Mouse (Mus musculus) kidney, adult 9 months (tissue): ENCODE results near the gene Slc23a2.
A peak's percentile ranks its signal among the peaks of the same experiment; 100 is the strongest.

Experiments
- DNase-seq: peaks from one replicate; pipeline ENCODE4 v3.0.0; 2022

The Slc23a2 gene

DNA sequence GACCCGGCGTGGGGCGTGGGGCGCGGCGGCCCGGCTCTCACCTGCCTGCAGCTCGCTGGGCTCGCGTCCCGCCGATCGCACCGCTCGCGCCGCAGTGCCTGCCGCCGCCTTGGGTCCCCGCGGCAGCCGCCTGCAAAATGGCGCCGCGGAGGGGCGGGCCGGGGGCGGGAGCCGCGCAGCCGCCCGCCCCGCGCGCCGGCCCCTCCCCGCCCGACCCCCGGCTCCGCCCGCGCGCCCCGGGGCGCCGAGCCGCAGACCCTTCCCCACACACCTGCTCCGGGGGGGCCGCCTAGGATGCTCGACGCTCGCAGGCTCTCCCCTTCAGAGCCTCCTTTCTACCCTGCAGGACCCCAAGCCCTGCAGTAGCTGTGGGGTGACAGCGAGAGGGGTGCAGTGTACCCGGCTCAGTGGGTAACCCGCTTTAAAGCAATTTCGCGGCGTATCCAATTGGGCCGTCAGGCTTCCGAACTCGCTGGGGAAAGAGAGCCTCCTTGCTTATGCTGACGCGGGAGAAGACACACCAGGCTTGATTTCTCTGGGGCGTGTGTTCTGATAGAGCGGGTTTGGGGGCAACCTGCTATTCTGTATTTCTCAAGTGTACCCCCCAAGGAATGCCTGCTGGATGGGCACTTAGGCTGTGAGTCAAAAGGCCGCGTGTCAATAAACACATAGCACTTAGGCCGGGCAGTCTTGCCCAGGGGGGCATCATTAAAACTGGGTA lies at the start of gene Slc23a2:
Gene Slc23a2, minus strand, starts transcription at position 138 of the 721 bp plus-strand sequence.
- no peak for DNase-seq

DNA sequence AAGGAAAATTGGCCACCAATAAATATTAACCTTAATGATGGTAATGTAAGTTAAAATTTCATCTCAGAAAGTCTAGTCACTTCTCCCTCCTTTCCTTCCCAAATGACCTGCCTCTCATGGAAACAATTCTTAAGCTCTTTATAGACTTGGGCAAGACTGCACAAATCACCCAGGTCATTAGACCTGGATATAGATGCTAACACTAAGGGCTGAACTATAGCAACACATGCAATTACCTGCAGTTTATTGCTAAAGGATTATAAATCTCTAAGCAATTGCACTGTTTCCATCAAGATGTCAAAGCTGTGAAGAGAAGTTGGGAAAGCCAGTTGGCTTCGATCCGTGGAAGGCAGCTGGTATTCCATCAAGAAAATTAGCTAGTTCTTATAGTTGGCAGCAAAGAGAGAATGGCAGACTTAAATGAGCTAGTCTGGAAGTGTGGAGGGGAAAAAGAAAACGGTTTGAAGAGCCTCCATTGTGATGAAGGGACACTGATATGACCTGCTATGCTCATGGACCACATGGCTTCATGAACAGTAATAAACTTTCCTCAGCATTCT lies 45.8 kb upstream of the Slc23a2 start:
- DNase-seq: no peak

- no peak for DNase-seq
Observed at GRCm38 (mm10) chr2:132183874-132184273, 39.0 kb upstream of the Slc23a2 start.

DNA sequence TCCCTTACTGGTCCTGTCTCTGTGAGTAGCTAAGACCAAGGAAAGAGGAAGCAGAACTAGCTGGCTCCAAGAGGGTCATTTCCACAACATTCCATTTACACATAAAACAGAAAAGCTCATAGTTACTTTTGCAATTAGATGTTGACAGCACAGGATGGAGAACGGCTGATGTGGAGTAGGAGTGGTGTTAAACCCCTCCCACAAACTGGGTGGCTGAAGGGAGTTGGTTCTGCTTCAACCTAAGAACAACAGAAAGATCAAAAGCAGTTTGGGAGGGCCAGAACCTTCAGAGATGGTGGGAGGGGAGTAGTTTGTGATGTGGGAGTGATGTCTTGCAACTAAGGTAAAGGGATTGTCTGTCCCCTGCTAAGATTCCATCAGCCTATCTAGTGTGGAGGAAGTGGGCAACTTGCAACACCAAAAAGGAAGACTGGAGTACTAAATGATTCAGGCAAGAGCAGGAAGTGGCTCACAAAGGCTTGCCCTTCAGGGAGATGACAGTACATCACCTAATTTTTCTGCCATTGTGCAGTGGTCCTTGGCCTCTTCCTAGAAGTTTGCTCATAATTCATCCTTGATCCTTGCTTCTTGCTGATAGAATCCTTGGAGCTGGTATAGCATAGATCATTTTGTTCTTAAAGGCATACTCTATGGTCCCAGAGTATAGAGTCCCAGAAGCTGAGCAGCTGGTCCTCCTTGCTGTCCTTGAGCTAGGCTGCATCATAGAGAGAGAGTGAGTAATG lies 35.7 kb upstream of the Slc23a2 start:
- DNase-seq: no peak

DNA sequence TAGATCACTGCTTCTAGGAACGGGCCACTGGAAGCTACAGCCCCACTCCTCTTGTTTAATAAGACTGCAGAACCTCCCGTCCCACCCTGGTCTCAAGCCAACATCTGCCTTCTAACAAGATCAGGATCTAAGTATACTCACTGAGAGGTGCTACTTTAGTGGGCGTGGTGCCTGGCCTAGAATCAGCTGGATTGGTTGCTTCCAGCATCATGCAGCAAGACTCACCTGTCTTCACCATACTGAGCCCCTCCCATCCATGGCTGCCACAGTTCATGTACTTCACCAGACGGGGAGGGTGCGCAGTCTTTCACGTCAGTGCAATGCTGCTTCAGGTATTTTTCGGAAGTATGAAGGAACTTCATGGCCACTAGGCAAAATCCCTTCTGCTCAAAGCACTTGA lies 34.5 kb upstream of the Slc23a2 start:
- DNase-seq: no peak

- DNase-seq: no peak
Observed at GRCm38 (mm10) chr2:132177406-132177805, 32.5 kb upstream of the Slc23a2 start.

GRCm38 (mm10) chr2:132176289-132176848 lies 31.5 kb upstream of the Slc23a2 start:
- DNase-seq: no peak

GRCm38 (mm10) chr2:132174048-132174447 lies 29.1 kb upstream of the Slc23a2 start:
- no peak for DNase-seq

GRCm38 (mm10) chr2:132171939-132172338 lies 27.0 kb upstream of the Slc23a2 start:
- no peak for DNase-seq

GRCm38 (mm10) chr2:132169150-132169549 lies 24.2 kb upstream of the Slc23a2 start:
- DNase-seq: no peak

DNA sequence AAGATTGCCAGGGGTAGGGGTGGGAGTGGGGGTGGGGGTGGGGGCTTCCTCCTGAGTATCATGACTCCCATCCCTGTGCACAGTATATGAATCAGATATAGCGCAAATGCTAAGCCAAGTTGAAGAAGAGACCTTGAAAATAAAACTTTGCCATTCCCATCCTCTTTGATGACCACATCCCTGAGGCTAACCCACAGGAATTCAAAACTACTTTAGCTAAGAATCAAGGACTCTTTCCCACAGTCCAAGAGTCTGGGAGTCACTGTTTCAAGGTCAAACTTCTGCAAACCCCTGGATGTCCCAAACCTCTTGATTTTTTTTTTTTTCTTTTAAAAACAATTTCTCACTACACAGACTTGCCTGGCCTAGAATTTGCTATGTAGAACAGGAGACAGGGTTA lies 18.7 kb upstream of the Slc23a2 start:
- DNase-seq: no peak

- no peak for DNase-seq
Observed at GRCm38 (mm10) chr2:132157482-132157881, 12.6 kb upstream of the Slc23a2 start.

DNA sequence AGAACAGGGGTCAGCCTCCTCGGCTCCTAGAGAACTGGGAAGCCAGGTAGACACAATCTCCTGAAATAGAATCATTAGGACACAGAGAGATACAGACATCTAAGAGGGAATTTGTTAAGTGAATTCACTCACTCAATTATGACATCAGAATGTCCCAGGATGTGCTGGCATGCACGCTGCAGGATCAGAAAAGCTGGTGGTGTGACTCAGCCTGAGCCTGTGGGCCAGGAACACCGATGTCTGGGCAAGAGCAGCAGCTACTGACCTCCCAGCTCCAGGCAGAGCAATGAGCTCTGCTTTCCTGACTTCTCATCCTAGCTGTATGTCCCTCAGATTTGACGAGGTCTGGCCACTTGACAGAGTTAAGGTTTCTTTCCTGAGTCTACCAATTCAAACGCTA lies 7.8 kb upstream of the Slc23a2 start:
- no peak for DNase-seq

- DNase-seq: peak; percentile 47
Observed at GRCm38 (mm10) chr2:132151592-132151991, 6.7 kb upstream of the Slc23a2 start.

DNA sequence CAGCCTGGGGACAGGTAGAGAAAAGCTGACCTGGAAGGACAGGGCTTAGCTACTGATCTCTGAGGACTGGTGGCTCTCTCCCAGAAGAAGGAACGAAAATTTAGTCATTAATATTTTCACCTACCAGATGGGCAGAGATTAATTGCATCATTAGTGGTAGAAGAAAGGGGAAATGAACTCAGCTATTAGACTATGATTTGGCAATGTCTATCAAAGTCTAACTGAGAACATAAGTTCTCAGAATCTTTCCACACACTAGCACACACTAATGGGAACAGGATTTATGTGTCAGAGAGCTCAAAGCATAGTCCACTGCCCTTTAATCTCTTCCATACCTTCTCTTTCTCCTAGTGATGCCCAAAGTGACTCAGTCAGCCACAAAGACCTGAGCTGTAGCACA lies 6.0 kb upstream of the Slc23a2 start:
- DNase-seq: no peak

DNA sequence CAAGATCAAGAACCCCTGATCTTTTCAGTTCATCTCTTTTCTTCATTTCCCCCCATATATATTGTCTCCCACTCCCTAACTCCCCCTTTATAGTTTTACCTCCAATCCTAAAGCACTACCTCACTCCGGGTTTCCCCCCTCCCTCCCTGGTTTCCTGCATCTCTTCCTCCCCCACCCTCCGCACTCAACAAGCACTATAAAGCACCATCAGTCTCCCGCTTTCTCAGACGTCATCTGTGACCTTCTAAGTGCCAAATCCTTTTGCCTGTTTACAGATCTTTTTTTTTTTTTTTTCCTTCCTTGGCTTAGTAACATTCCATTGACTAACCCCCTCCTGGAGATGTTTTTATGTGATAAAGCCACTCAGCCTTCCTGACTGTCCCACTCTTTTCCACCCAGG lies 1.6 kb upstream of the Slc23a2 start:
- DNase-seq: no peak

- no peak for DNase-seq
Observed at GRCm38 (mm10) chr2:132143943-132144927, 673 bp downstream of the Slc23a2 start.

DNA sequence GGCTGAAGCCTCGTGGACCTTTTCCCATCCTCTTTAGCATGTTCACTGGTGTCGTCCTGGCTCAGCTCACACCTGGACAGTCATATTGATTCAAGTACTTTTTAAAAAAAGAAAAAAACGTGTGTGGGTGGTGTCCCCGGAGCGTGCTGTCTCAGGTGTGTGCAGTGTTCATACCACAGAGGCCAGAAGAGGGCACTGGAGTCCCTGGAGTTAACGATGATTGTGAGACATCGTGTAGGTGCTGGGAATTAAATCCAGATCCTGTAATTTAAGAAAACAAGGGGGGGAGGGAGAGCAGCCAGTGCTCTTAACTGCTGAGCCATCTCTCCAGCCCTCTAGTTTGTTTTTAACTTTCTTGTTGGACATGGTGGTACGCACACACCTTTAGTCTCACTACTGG lies 2.3 kb downstream of the Slc23a2 start:
- DNase-seq: no peak

DNA sequence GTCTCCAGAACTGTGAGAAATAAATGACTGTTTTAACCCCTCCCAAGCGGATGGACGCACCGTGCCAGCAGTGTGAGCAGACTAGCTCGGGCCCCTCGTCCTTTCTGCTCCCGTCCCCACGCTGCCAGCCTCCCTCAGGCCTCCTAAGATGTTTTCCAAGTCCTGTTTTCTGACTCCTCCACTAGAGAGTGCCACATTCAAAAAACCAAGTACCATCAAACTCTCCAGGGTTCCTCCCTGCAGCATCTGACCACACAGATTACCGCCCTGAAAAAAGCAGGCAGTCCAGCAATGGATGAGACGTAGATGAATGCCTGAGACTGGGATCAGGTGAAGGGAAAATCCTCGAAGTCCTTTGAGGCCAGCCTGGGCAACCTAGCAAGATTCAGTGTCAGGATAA lies 4.4 kb downstream of the Slc23a2 start:
- no peak for DNase-seq

DNA sequence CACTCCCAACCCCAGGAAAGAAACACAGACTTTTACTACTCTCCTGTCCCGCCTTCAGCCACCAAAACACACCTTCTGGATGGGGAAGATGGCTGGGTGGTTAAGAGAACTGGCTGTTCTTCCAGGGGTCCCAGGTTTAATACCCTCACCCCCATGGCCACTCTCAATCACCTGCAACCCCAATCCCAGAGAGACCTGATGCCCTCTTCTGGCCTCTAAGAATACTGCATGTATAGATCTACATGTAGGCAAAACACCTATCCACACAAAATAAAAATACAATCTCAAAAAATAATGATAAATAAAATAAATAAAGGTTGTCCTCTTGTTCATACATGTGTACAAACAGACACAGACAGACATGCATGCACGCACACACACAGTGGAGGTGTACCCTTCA lies 5.8 kb downstream of the Slc23a2 start:
- DNase-seq: no peak

DNA sequence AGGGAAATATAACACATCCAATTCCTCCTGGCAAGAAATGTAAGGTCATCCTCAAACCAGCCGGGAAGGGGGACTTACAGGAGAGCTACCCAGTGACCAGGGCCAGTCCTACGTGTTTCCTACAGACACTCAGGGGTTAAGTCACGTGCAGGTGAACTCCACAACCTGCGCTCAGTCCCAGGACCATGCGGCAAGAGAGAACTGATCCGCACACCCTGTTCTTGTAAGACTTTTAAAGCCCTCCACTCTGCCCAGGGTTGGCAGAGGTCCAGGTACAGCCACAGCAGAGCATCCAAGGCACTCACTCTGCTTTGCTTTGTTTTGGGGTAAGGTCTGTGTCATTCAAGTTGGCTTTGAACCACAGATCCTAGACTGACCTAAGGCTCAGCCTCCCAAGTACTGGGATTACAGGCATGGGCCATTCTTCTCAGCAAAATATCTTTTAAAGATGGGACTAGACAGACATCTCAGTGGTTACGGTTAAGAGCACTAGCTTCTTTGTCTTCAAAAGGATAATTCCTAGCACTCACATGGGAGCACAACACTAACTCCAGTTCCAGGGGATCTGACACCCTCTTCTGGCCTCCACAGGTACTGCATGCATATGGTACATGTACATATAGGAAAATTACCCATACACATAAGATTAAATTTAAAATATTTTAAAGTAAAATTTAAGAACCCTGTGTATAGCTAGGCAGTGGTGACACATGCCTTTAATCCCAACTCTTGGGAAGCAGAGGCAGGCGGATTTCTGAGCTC lies 8.9 kb downstream of the Slc23a2 start:
- no peak for DNase-seq

GRCm38 (mm10) chr2:132134758-132135157 lies 10.2 kb downstream of the Slc23a2 start:
- DNase-seq: no peak
